Mouse (Mus musculus) heart, postnatal 25 days (tissue): Measurements from ENCODE around the gene Slc38a8. TPM values are rescaled to one million over a fixed set of nuclear protein-coding genes. Genes with fewer than 3 reads are reported as not detected.

Source experiments
- DNase-seq: peaks from one replicate; pipeline ENCODE4 v3.0.0; 2022; ENCODE audit warnings: low spot score
- intact Hi-C: fragments of 180-260 bp; cut with DNase I; formaldehyde crosslinking; loops from one replicate; pipeline ENCODE4 v1.15.1; 2025
- total RNA-seq, 2 experiments: library from RNA; stranded (reverse); gene quantifications; 2 replicates each; pipeline ENCODE4 v1.2.3; 2021

Slc38a8 gene
- total RNA-seq = not detected

- no peak for DNase-seq
- intact Hi-C loops = no loop called here
These were observed at the start of gene Slc38a8 for GRCm38 (mm10) chr8:119501598-119501997. TSS of gene Slc38a8 (minus strand) at chr8:119501698.

- intact Hi-C loops = no loop called here
- no peak for DNase-seq
These were observed 47.1 kb upstream of the Slc38a8 start for GRCm38 (mm10) chr8:119548560-119549113.

- no peak for DNase-seq
- intact Hi-C loops = no loop called here
These were observed 45.7 kb upstream of the Slc38a8 start for GRCm38 (mm10) chr8:119547019-119547691.

GRCm38 (mm10) chr8:119545791-119546190 lies 44.3 kb upstream of the Slc38a8 start:
- intact Hi-C loops = no loop called here
- DNase-seq = no peak

- intact Hi-C loops = no loop called here
These were observed 43.7 kb upstream of the Slc38a8 start for GRCm38 (mm10) chr8:119545180-119545579.

GRCm38 (mm10) chr8:119544606-119545005 lies 43.1 kb upstream of the Slc38a8 start:
- intact Hi-C loops = no loop called here
- DNase-seq = no peak

More at GRCm38 (mm10) chr8:119545180-119545579, 43.7 kb upstream of the Slc38a8 start:
- no peak for DNase-seq

GRCm38 (mm10) chr8:119531973-119532372 lies 30.5 kb upstream of the Slc38a8 start:
- intact Hi-C loops = no loop called here

GRCm38 (mm10) chr8:119531397-119531796 lies 29.9 kb upstream of the Slc38a8 start:
- intact Hi-C loops = no loop called here
- no peak for DNase-seq

More at GRCm38 (mm10) chr8:119531973-119532372, 30.5 kb upstream of the Slc38a8 start:
- no peak for DNase-seq

- intact Hi-C loops = no loop called here
- DNase-seq = no peak
These were observed 29.4 kb upstream of the Slc38a8 start for GRCm38 (mm10) chr8:119530937-119531336.

- DNase-seq = no peak
- intact Hi-C loops = no loop called here
These were observed 27.3 kb upstream of the Slc38a8 start for GRCm38 (mm10) chr8:119528762-119529161.

- intact Hi-C loops = loop anchor here (5.0 kb wide), 1 partner anchor 87 kb away; the partner anchor contains the start of gene Taf1c
- no peak for DNase-seq
These were observed 18.6 kb upstream of the Slc38a8 start for GRCm38 (mm10) chr8:119520102-119520501.

GRCm38 (mm10) chr8:119516674-119517073 lies 15.2 kb upstream of the Slc38a8 start:
- intact Hi-C loops = no loop called here
- no peak for DNase-seq

GRCm38 (mm10) chr8:119515767-119516166 lies 14.3 kb upstream of the Slc38a8 start:
- DNase-seq = no peak
- intact Hi-C loops = no loop called here

- intact Hi-C loops = no loop called here
- no peak for DNase-seq
These were observed 13.4 kb upstream of the Slc38a8 start for GRCm38 (mm10) chr8:119514940-119515339.

- DNase-seq = no peak
- intact Hi-C loops = no loop called here
These were observed 11.9 kb upstream of the Slc38a8 start for GRCm38 (mm10) chr8:119513405-119513804.

- DNase-seq = no peak
- intact Hi-C loops = no loop called here
These were observed 10.2 kb upstream of the Slc38a8 start for GRCm38 (mm10) chr8:119511722-119512121.

GRCm38 (mm10) chr8:119510471-119510870 lies 9.0 kb upstream of the Slc38a8 start:
- intact Hi-C loops = no loop called here
- no peak for DNase-seq

GRCm38 (mm10) chr8:119506106-119506505 lies 4.6 kb upstream of the Slc38a8 start:
- intact Hi-C loops = no loop called here

GRCm38 (mm10) chr8:119505488-119505887 lies 4.0 kb upstream of the Slc38a8 start:
- intact Hi-C loops = no loop called here
- no peak for DNase-seq

More at GRCm38 (mm10) chr8:119506106-119506505, 4.6 kb upstream of the Slc38a8 start:
- no peak for DNase-seq

GRCm38 (mm10) chr8:119503191-119503767 lies 1.8 kb upstream of the Slc38a8 start:
- no peak for DNase-seq
- intact Hi-C loops = no loop called here

GRCm38 (mm10) chr8:119502111-119502510 lies 613 bp upstream of the Slc38a8 start:
- DNase-seq = no peak
- intact Hi-C loops = no loop called here
